Mouse (Mus musculus) neural tube, embryonic 12.5 days (tissue): ENCODE results near the gene Reps1. TPM values are rescaled to one million over a fixed set of nuclear protein-coding genes. Genes with fewer than 3 reads are reported as not detected.

Experiments
- ATAC-seq: fragments of 200-750 bp; cut with Nextera tagmentation; 2 replicates; pipeline ENCODE4 v1.8.0; 2017; ENCODE audit warnings: low read depth, mild to moderate bottlenecking, moderate TSS enrichment, moderate library complexity; ENCODE audit not compliant: low FRiP score
- H3K27ac ChIP-seq: fragments of 300-500 bp; sonication (generic); 2 replicates; pipeline ENCODE4 v1.5.1; 2016
- H3K27me3 ChIP-seq: fragments of 300-500 bp; sonication (generic); replicated peaks from 2 replicates; pipeline ENCODE4 v1.6.1; 2016; ENCODE audit warnings: mild to moderate bottlenecking
- H3K36me3 ChIP-seq: fragments of 300-500 bp; sonication (generic); 2 replicates; pipeline ENCODE4 v1.6.1; 2016; ENCODE audit warnings: mild to moderate bottlenecking
- H3K4me1 ChIP-seq: fragments of 300-500 bp; sonication (generic); 2 replicates; pipeline ENCODE4 v1.6.1; 2016
- H3K4me2 ChIP-seq: fragments of 300-500 bp; sonication (generic); replicated peaks from 2 replicates; pipeline ENCODE4 v1.6.1; 2016; ENCODE audit warnings: mild to moderate bottlenecking
- H3K4me3 ChIP-seq: fragments of 300-500 bp; sonication (generic); 2 replicates; pipeline ENCODE4 v1.5.1; 2016
- H3K9ac ChIP-seq: fragments of 300-500 bp; sonication (generic); 2 replicates; pipeline ENCODE4 v1.6.1; 2016; ENCODE audit warnings: mild to moderate bottlenecking
- H3K9me3 ChIP-seq: fragments of 300-500 bp; sonication (generic); 2 replicates; pipeline ENCODE4 v1.6.1; 2016; ENCODE audit warnings: mild to moderate bottlenecking
- WGBS: fragments of 180-500 bp; shearing (Covaris S2); methylation state at CpG from one replicate; pipeline ENCODE4 v1.1.7; 2016; 5-methylcytosine and 5-hydroxymethylcytosine counted together
- polyA plus RNA-seq: library from polyadenylated mRNA; unstranded; fragments of >200 nt; fragmentation: Nextera tagmentation; extraction: Ambion mirVana; gene quantifications from 2 replicates; pipeline ENCODE4 v1.2.1, GENCODE M21; 2016

The Reps1 gene
- polyA plus RNA-seq, 1 experiment from 2014 or later: 44.7 TPM

DNA sequence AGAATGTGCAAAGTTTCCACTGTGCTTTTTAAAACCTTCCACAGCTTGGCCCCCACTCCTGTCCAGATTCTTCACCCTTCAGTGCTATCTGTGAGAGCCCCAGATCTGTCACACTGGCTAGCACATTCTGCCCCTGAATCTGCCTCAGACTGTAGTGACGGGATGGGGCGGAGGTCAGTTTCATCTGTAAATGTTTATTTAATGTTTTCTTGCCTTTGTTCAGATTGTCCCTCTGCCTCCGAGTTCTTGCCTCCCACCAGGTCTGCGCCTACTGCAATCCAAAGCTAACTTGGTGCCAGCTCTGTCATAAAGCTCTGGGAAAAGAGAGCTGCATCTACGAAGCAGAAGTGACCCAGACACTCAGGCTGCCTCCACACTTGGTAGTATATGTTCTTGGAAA lies 18.8 kb upstream of the Reps1 start:
- H3K27me3 ChIP-seq: no peaks in the 10 kb centered on the region
- H3K4me2 ChIP-seq: no peak overlapping the region
- no peak for ATAC-seq
- WGBS: 78% methylated on average over 5 of the region's 5 CpGs
- no peaks in the 10 kb centered on the region for H3K4me1 ChIP-seq
- no peaks in the 10 kb centered on the region for H3K36me3 ChIP-seq
- no peak overlapping the region for H3K9ac ChIP-seq
- no peaks in the 10 kb centered on the region for H3K9me3 ChIP-seq
- H3K27ac ChIP-seq: no peak overlapping the region
- no peak overlapping the region for H3K4me3 ChIP-seq

DNA sequence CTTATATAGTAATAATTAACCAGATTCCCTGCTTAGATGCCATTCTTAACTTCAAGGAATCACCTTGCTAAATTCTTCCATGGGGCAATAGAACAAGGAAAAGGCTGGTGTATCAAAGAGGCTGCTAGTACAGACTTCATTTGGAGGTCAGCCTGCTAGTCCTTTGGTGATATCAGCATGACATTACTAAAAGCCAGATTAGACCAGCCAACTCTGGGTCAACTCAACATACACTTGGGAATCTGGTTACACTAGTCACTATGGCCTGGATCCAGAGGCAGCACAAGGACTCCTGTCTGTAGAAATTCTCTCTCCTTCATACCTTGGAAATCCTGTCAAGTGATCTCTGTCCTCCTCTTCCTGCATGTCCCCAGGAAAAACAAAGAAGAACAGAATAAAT lies 9.3 kb upstream of the Reps1 start:
- no peaks in the 10 kb centered on the region for H3K4me1 ChIP-seq
- no peak overlapping the region for H3K27ac ChIP-seq
- no peaks in the 10 kb centered on the region for H3K36me3 ChIP-seq
- no peak overlapping the region for H3K4me2 ChIP-seq
- no peak overlapping the region for H3K4me3 ChIP-seq
- H3K9me3 ChIP-seq: no peaks in the 10 kb centered on the region
- ATAC-seq: no peak
- H3K27me3 ChIP-seq: no peaks in the 10 kb centered on the region
- H3K9ac ChIP-seq: no peak overlapping the region

DNA sequence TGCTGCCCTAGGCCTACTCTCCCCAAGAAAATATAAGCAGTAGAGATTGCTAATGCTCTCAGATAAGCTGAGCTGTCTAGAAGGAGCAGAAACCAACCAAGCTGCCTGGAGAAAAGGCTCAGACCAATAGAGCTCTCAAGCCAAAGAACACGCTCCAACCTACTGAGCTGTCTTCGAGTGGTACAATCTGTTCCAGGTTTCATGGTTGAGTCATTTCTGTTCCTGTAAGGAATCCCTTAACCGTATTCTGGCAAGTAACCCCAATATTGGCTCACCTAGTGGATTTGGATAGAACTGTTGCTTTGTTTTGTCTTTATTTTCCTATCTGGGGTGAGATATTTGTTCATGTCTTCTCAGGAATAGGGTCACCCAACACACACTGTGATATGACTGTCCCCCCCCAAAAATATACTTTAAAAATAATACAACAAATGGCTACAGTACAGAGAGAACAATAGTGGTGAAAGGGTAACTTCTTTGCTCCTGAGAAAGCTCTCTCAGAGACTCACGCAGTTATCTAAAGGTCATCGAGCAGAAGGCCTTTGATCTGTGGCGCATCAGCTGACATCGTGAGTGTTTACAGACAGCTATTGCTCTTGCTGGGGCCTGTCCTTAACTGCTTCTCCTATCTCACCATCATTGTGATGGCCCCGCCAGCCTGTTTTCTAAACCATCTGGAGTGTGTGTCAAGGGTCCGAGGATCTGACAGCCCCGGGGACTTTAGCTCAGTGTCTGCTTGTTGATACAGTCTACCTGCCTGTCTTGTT lies 8.1 kb upstream of the Reps1 start:
- Histone ChIP-seq H3K27me3 (no peaks in the 10 kb centered on the region), H3K9ac (no peak overlapping the region), H3K36me3 (no peaks in the 10 kb centered on the region), H3K4me2 (no peak overlapping the region), H3K4me1 (no peaks in the 10 kb centered on the region), H3K27ac (no peak overlapping the region), H3K4me3 (no peak overlapping the region), H3K9me3 (no peaks in the 10 kb centered on the region)
- 72% methylated on average over 10 of the region's 10 CpGs for WGBS
- no peak for ATAC-seq

DNA sequence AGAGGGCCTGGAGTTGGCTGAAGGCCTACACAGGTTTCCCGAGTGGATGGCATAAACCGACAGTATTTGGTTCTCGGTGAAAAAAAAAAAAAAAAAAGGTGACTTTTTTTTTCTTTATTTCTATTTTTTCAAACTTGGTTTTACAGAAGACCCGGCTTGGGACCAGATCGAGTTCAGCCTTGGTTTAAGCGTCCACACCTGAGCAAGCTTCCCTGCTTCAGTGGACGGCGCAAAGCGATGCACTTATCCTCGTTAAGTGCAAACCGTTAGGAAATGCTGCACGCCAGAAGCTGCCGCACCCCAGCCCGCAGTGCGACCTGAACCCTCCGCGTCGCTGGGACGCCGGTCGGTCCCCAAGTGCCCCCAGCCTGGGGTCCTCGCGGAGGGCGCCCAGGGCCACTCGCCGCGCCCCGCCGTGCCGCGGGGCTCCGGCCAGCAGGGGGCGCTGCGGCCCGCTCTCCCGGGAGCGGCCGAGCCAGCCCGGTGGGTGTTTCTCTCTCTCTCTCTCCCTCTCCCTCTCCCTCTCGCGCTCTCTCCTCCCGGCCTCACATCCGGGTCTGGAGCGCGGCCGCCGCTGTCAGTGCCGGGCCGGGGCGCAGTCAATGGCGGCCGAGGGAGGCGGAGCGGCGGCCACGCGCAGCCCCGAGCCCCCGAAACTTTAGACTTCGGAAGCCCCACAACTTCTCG lies 509 bp upstream of the Reps1 start:
- 3% methylated on average over 61 of the region's 61 CpGs for WGBS

DNA sequence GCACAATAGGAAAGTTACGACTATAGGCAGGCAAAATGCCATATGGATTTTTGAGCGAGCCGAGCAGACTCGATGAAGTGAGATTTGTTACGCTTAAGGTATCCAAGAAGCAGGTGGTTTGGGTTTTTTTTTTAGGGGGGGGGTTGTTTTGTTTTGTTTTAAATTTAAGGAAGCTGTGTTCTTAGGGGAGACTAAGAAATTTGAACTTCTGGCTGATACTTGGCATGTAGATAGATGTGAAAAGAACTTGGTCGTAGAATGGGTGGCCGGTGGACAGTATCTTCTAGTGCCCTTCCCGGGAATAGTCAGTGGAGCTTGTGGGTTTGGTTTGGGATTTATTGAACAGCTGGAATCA lies 707 bp downstream of the Reps1 start:
- no peaks in the 10 kb centered on the region for H3K27me3 ChIP-seq

More for the DNA sequence above, 509 bp upstream of the Reps1 start:
- no peaks in the 10 kb centered on the region for H3K27me3 ChIP-seq
- H3K4me3 ChIP-seq: peak overlapping the region; percentile 94
- peak overlapping the region; percentile 86 for H3K27ac ChIP-seq
- peak overlapping the region; percentile 97 for H3K9ac ChIP-seq
- H3K4me2 ChIP-seq: peak overlapping the region; percentile 78
- H3K36me3 ChIP-seq: no peaks in the 10 kb centered on the region
- H3K9me3 ChIP-seq: no peaks in the 10 kb centered on the region
- peak; percentile 99 for ATAC-seq
- peaks cover 18% of the 10 kb centered on the region for H3K4me1 ChIP-seq

DNA sequence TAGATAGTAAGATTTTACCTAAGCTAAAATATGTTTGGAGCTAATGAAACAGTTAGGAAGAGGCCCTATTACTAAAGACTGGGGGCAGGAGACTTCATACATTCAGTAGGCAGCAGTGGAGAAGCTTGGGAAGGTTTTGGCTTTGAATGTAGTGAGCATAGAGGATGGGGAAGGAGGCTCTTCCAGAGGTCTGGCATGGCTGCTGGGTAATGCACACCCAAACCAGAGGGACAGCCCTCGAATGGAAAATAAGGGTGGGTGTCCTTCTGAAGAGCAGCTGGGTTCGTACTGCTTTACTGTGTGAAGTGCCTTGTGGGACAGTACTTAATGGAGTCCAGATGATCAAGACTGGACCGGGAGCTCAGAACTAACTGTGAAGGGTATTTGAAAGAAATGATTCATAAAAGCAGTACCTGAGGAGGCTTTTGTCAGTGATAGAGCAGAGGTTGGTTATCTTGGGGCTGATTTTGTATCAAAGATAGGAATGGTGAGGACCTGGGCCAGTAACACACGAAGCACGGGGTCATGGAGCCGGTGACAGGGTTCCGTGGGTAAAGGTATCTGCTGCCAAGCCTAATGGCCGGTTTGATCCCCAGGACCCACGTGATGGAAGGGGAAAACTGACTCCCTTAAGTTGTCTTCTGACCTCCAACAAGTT lies 3.1 kb downstream of the Reps1 start:
- Histone ChIP-seq H3K27ac (no peak overlapping the region), H3K4me1 (peaks cover 18% of the 10 kb centered on the region), H3K9ac (no peak overlapping the region), H3K4me3 (no peak overlapping the region), H3K27me3 (no peaks in the 10 kb centered on the region), H3K9me3 (no peaks in the 10 kb centered on the region), H3K4me2 (no peak overlapping the region), H3K36me3 (no peaks in the 10 kb centered on the region)
- ATAC-seq: no peak
- WGBS: 86% methylated on average over 9 of the region's 9 CpGs

More for the DNA sequence above, 707 bp downstream of the Reps1 start:
- Histone ChIP-seq H3K9me3 (no peaks in the 10 kb centered on the region), H3K27ac (no peak overlapping the region), H3K36me3 (no peaks in the 10 kb centered on the region), H3K4me2 (peak overlapping the region; percentile 78), H3K4me1 (peaks cover 18% of the 10 kb centered on the region), H3K9ac (peak overlapping the region; percentile 97), H3K4me3 (peak overlapping the region; percentile 94)
- WGBS: 1% methylated on average over 8 of the region's 8 CpGs
- no peak for ATAC-seq

DNA sequence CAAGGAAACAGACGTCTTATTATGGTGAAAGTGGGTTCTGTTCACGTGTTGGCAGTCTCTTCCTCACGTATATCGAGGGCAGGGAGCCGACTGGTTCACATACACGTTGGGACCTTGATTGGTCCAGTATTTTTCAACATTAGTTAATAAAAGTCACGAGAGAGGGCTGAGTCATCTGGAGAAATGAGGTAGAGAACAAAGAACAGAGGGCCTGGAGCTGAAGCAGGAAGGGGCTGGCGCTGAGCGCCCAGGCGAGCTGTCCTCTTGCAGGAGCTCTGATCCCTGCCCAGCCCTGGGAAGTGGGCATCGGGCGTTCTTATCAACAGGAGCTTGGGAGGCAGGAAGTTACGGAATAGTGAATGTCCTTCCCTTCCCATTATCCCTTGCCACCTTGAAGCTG lies 4.1 kb downstream of the Reps1 start:
- H3K27ac ChIP-seq: no peak overlapping the region
- 90% methylated on average over 13 of the region's 13 CpGs for WGBS
- no peaks in the 10 kb centered on the region for H3K36me3 ChIP-seq
- no peak overlapping the region for H3K4me3 ChIP-seq
- H3K4me1 ChIP-seq: peaks cover 18% of the 10 kb centered on the region
- H3K27me3 ChIP-seq: no peaks in the 10 kb centered on the region
- no peak for ATAC-seq
- H3K9me3 ChIP-seq: no peaks in the 10 kb centered on the region
- H3K9ac ChIP-seq: no peak overlapping the region
- H3K4me2 ChIP-seq: no peak overlapping the region

DNA sequence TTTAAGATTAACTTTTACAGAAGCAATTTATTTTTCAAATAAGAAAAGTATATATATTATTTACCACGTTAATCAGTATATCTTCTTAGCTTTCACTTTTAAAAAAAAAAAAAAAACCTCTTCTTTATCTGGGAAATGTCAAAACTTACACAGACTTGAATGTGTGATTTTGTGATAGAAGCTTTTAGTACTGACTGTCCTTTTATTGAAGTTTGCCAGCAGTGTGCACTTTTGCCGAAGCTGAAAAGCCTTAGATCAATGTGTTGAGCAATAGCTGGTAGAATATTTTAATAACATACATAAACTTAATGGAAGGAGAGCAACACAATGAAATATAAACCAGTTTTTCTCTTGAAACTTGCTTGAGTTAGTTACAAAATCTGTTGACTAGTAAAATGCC lies 5.1 kb downstream of the Reps1 start:
- no peak overlapping the region for H3K4me2 ChIP-seq
- WGBS: 92% methylated on average over 2 of the region's 2 CpGs

DNA sequence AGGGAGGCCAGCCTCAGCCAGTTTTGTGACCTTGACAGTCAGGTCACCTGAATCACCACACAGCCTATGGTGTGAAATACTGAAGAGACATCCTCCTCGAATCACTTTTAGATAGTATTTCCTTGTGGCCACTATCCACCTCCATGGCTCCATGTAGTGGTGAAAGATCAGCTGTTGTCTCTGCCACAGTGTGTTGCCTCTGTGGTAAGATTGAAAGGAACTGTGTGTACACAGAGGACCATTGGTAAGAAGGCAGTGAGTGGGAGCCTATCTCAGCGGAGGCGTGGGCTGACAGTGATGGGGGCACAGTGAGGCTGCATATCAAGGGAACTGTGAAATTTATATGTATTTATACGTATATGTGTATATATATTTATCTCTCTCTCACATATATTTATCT lies 5.9 kb downstream of the Reps1 start:
- Histone ChIP-seq H3K27ac (no peak overlapping the region), H3K4me2 (no peak overlapping the region), H3K9ac (no peak overlapping the region), H3K27me3 (no peaks in the 10 kb centered on the region), H3K4me1 (peaks cover 17% of the 10 kb centered on the region), H3K4me3 (no peak overlapping the region), H3K9me3 (no peaks in the 10 kb centered on the region), H3K36me3 (no peaks in the 10 kb centered on the region)
- 94% methylated on average over 4 of the region's 4 CpGs for WGBS
- no peak for ATAC-seq

More for the DNA sequence above, 5.1 kb downstream of the Reps1 start:
- no peak overlapping the region for H3K4me3 ChIP-seq
- no peak for ATAC-seq
- H3K27me3 ChIP-seq: no peaks in the 10 kb centered on the region
- H3K27ac ChIP-seq: no peak overlapping the region
- no peaks in the 10 kb centered on the region for H3K36me3 ChIP-seq
- peaks cover 18% of the 10 kb centered on the region for H3K4me1 ChIP-seq
- H3K9ac ChIP-seq: no peak overlapping the region
- H3K9me3 ChIP-seq: no peaks in the 10 kb centered on the region

DNA sequence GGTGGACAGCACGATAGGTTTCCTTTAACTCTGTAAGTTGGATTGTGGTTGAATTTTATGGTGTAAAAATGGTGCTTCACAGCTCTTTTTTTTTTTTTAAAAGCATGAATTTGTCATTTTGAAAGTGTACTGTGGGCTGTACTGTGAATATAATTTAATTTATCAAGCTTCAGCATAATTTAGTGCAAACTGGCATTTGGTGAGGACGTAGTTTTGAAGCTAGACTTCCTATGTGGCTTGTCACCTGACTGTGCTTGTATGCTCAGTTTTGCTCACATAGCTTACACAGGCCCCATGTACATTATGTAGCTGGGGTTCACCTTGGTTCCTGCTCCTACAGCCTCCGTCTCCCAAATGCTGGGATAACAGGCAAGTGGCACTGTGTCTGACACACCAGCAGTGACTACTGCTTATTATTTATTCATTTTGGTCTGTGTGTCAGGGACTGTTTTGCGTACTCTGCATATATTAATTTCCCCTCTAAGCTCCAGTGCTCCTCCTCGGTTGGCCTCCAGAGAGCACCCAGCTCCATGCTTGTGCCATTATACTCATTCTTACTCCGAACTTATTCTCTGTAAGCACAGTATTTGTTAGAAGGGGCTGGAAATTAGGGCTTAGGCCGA lies 9.1 kb downstream of the Reps1 start:
- H3K27me3 ChIP-seq: no peaks in the 10 kb centered on the region
- no peaks in the 10 kb centered on the region for H3K36me3 ChIP-seq
- no peak overlapping the region for H3K4me3 ChIP-seq
- H3K9ac ChIP-seq: no peak overlapping the region
- H3K4me1 ChIP-seq: peaks cover 4% of the 10 kb centered on the region
- H3K9me3 ChIP-seq: no peaks in the 10 kb centered on the region
- H3K4me2 ChIP-seq: no peak overlapping the region
- ATAC-seq: no peak
- no peak overlapping the region for H3K27ac ChIP-seq
- 84% methylated on average over 7 of the region's 7 CpGs for WGBS

DNA sequence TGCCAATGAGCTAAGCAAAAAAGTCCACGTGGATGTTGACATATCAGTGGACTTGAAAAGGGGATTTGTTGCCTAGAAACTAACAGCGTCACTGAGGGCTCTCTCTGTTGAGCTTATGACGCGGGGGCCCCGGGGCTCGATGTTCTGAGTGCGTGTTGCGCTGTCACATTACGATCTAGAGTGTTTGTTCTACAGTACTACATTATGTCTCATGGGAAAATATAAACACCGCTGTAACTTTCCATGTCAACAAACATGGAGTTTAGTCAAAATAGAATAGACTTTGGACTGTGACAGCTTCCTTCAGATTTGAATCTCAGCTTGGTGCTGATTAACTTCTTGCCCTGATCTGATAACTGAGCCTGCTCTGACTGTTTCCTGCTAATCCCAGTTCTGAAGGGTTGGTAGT lies 10.4 kb downstream of the Reps1 start:
- Histone ChIP-seq H3K4me2 (no peak overlapping the region), H3K4me1 (peaks cover 4% of the 10 kb centered on the region), H3K4me3 (no peak overlapping the region), H3K9ac (no peak overlapping the region), H3K27me3 (no peaks in the 10 kb centered on the region), H3K9me3 (no peaks in the 10 kb centered on the region), H3K36me3 (no peaks in the 10 kb centered on the region), H3K27ac (no peak overlapping the region)
- ATAC-seq: no peak
- 92% methylated on average over 10 of the region's 10 CpGs for WGBS

DNA sequence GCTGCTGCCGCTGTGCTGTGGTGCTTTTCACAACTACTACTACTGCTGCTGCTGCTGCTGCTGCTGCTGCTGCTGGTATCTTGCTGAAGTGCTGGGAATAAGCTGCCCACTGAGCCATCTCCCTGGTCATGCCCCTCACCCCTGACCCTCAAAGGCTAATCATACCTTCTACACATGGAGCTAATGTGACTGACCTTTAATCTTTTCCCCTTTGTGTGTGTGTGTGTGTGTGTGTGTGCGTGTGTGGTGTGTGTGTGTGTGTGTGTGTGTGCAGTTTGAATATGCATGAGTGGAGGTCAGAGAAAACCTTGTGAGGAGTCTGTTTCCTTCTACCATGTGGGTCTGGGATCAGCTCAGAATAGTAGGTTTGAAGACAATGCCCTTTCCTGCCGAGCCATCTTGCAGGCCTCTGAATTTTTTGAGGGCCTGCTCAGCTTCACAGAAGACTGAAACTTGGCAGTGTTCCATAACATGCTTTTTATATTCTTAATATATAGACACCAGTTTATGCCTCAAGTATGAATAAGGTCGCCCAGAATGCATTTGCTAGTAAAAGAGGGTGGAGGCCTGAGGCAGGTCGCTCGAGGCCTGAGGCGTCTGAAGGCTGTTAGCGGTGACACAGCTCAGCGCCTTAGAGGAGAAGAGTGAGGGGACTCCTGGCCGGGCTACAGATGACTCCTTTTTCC lies 12.2 kb downstream of the Reps1 start:
- no peak overlapping the region for H3K4me3 ChIP-seq
- H3K4me1 ChIP-seq: peaks cover 4% of the 10 kb centered on the region
- H3K36me3 ChIP-seq: no peaks in the 10 kb centered on the region
- H3K27me3 ChIP-seq: no peaks in the 10 kb centered on the region
- no peak overlapping the region for H3K9ac ChIP-seq
- no peak overlapping the region for H3K4me2 ChIP-seq
- 76% methylated on average over 10 of the region's 10 CpGs for WGBS
- H3K9me3 ChIP-seq: no peaks in the 10 kb centered on the region
- no peak overlapping the region for H3K27ac ChIP-seq
- ATAC-seq: 0 out of 2 replicates have a peak, but pooled peaks have one; percentile 51
